Mouse (Mus musculus) cerebellum, adult 8-10 months (tissue): ENCODE data around the gene 4930430F08Rik.
"Not testable (repeated sequence)": the region's sequence is repeated elsewhere in the genome, so short reads cannot be mapped to it uniquely, and the experiment has no call there.

Experiments
- DNase-seq: peaks from one replicate; pipeline ENCODE4 v3.0.0; 2022

The 4930430F08Rik gene

GRCm38 (mm10) chr10:100590323-100590722, at the start of gene 4930430F08Rik, which contains the start of gene 1700017N19Rik:
Gene 4930430F08Rik (minus strand): TSS chr10:100590423.
Gene 1700017N19Rik (plus strand): TSS chr10:100590484.
- DNase-seq: no peak

DNA sequence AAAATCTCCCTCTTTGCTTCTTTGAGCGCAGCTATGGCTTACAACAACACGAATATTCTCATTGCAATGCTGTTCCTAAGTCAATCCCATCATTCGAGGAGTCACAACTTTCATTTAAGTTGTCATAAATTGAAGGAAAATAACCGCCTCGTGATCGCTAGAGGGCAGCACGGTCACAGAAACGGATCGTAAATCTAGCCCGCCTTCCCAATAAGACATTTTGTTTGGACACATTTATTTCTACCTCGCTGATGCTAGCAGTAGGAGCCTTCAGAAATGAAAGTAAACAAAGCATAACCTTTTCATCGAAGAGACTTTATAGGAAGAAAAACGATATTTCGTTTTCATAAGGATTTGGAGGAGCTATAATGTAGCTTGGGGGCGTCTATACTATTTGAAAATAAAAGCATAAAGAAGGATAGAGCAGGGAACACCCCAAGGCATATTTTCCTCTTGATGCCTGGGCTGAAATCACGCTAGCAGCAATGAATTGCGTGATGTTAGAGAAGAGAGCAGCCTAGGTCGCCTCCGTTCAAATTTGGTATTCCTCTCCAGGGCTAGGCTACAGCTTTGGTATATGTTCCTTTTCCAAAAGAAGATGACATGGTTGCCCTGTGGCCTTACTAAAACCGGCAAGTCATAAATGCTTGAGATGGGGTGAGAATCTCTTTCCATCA, 39.7 kb upstream of the 4930430F08Rik start:
- DNase-seq: peak; percentile 54

DNA sequence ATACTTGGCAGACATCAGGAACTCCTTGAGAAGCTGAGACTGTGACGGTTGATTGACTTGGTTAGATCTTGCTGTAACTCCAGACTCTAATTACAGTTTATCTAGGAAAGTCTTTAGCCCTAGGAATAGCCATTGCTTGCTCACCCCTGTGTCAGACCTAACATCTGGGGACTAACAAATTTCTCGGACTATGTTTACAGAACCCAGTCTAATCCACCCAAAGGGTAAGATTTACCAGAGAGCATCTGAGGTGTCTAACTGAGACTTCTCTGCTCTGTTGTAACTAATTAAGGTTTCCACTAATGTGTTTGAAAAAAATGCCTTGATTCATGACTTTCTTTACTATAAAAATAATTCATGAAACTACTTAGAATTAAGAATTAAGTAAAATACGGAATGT, 32.3 kb upstream of the 4930430F08Rik start:
- DNase-seq: no peak

- no peak for DNase-seq
These were observed 29.8 kb upstream of the 4930430F08Rik start for GRCm38 (mm10) chr10:100620040-100620439.

- peak; percentile 16 for DNase-seq
These were observed 29.3 kb upstream of the 4930430F08Rik start for GRCm38 (mm10) chr10:100619474-100619873.

GRCm38 (mm10) chr10:100617233-100617903, 27.1 kb upstream of the 4930430F08Rik start:
- DNase-seq: peak; percentile 34

DNA sequence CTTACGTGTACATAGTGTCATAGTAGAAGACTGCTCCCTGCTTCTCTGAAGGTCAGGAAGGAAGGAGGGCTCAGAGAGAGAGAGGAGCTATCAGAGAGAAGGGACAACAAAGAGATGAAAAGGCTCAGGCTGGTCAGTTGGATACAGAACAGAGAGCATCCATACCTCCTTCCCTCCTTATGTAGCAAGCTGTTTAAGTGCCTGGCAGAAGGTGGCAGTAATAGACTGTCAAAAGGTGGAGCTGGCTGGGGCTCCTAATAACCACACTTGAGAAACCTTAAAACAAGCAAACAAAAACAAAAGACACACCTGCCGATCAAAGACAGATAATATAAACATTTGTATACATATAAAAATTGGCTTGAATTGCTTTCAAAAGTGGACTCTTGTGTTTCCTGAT, 14.0 kb upstream of the 4930430F08Rik start:
- peak; percentile 23 for DNase-seq

DNA sequence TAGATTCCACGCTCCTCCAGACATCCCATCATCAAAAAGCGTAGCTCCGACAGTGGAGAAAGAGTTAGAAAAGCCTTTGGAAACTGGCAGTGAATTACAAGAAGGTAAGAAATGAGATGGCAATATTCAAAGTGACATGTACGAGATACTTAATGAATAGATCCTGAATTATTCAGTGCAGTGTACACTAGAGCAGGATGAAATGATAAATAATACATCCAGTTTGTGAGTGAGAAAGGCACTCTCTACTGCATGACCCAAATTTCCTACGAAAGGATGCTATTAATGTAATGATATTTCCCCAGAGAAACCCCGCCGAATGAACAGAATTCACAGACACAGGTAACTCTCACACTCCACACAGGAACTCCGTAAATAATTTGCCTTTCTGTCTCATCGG, 13.3 kb upstream of the 4930430F08Rik start:
- DNase-seq: no peak

DNA sequence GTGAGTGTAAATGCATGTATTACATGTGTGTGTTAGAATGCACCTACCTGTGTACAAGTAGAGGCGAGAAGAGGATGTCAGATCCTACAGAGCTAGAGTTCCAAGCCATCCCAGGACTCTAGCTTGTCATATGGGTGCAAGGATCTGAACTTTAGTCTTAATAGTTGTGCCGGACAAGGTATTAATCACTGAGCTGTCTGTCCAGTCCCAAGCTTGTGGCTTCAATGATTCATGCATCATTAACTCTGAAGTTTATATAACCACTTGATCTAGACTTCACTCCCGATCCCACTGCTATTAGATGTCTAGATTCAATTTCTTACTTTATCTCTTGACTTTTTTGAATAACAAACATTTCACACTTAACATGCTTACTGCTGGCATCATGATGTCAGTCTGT, 8.1 kb upstream of the 4930430F08Rik start:
- no peak for DNase-seq

GRCm38 (mm10) chr10:100588932-100589388, 1.3 kb downstream of the 4930430F08Rik start:
- DNase-seq: peak; percentile 91

DNA sequence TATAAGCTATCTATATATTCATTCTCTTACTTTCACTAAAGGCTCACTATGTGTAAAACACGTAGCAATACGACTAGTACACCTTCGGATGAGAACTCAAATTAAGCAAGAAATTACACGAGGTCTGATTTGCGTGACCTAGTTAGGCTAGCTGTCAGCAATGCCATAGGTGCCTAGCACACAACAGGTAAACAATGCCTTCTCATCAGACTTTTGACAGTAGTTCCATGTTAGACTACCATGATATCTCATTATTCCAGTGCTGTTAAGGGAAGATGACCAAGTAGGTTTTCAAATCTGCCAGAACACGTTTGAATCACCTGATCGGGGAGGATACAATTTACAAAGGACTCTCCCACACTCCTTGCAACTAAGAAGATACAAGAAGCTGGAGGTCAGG, 1.7 kb downstream of the 4930430F08Rik start:
- DNase-seq: no peak

- DNase-seq: no peak
These were observed 6.0 kb downstream of the 4930430F08Rik start for GRCm38 (mm10) chr10:100584178-100584577.

- DNase-seq: no peak
These were observed 14.9 kb downstream of the 4930430F08Rik start for GRCm38 (mm10) chr10:100575294-100575693.

DNA sequence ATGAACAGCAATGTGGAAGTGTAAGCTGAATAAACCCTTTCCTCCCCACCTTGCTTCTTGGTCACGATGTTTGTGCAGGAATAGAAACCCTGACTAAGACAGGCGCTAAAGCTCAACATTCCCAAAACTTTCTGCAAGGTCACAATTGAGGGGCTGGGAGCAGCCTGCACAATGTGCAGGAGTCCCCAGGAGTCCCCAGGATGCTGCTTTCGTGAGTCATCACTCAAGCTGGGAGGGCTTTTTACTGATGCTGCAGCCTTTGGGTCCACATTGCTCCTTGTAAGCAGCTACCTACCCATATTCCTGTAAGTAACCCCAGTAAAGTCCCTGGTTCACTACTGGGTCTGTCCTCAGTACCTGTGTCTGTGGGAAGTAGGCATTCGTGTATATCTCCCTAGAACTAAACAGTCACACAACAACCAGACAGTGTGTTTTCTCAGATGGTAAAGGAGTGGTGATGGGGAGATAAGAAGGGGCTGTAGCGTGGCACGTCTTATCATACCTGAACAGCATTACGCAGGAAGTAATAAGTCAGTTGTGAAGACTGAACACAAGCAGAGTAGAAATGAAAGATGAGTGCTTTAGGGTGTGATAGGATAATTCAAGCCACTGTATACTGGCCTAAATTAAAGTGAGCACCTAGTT, 15.6 kb downstream of the 4930430F08Rik start:
- DNase-seq: no peak

- no peak for DNase-seq
These were observed 18.5 kb downstream of the 4930430F08Rik start for GRCm38 (mm10) chr10:100571707-100572106.

- no peak for DNase-seq
These were observed 26.1 kb downstream of the 4930430F08Rik start for GRCm38 (mm10) chr10:100564112-100564511.

- DNase-seq: not testable (repeated sequence)
These were observed 29.9 kb downstream of the 4930430F08Rik start for GRCm38 (mm10) chr10:100560194-100560883.

- no peak for DNase-seq
These were observed 33.6 kb downstream of the 4930430F08Rik start for GRCm38 (mm10) chr10:100556566-100557175.

- DNase-seq: no peak
These were observed 65.5 kb downstream of the 4930430F08Rik start for GRCm38 (mm10) chr10:100524499-100525390.

- no peak for DNase-seq
These were observed 67.9 kb downstream of the 4930430F08Rik start for GRCm38 (mm10) chr10:100522330-100522729.
